Mouse (Mus musculus) cerebellum, adult 2 months (tissue): ENCODE measurements around the gene Zfp827.

Experiments
- CTCF ChIP-seq: fragments of 200-500 bp; IDR thresholded peaks from 2 replicates; pipeline ENCODE4 v1.5.1; 2011; ENCODE audit warnings: low read depth, mild to moderate bottlenecking, control low read depth, low read length, moderate library complexity, borderline replicate concordance; ENCODE audit not compliant: insufficient read depth
- POLR2A ChIP-seq: fragments of 200-500 bp; IDR thresholded peaks from 2 replicates; pipeline ENCODE4 v1.6.1; 2011; ENCODE audit warnings: low read length, control low read depth, borderline replicate concordance; ENCODE audit not compliant: insufficient read depth

GRCm38 (mm10) chr8:79081955-79082354 is 53.7 kb downstream of the Zfp827 start:
- TF ChIP-seq CTCF (no peak), POLR2A (no peak)
